Mouse (Mus musculus) heart, postnatal 0 days (tissue): ENCODE results near the gene Synrg.

ENCODE experiments used
- CTCF ChIP-seq: IDR thresholded peaks from 2 replicates; pipeline ENCODE4 v1.5.1; 2016; ENCODE audit warnings: antibody characterized with exemption, control low read depth, low read depth
- EP300 ChIP-seq: IDR thresholded peaks from 2 replicates; pipeline ENCODE4 v1.6.1; 2016; ENCODE audit warnings: antibody characterized with exemption, low read depth

GRCm38 (mm10) chr11:83968205-83968575 is 4.0 kb downstream of the Synrg start:
- no peak for TF ChIP-seq CTCF
- TF ChIP-seq EP300 = no peak
